Mouse (Mus musculus): ENCODE results near the gene Npepl1. TPM values are rescaled to one million over a fixed set of nuclear protein-coding genes. Genes with fewer than 3 reads are reported as not detected.

The Npepl1 gene
- polyA plus RNA-seq, 1 experiment from 2014 or later, result 69.9 TPM

- WGBS, result 78% methylated on average over 18 of the region's 18 CpGs
- H3K36me3 ChIP-seq, result peaks cover 37% of the 10 kb centered on the region
- no peaks in the 10 kb centered on the region for H3K9me3 ChIP-seq
- no peak overlapping the region for H3K4me3 ChIP-seq
- no peaks in the 10 kb centered on the region for H3K27me3 ChIP-seq
- H3K9ac ChIP-seq, result no peak overlapping the region
- peaks cover 31% of the 10 kb centered on the region for H3K4me1 ChIP-seq
- no peak overlapping the region for H3K4me2 ChIP-seq
- no peak for ATAC-seq (ENCODE audit: insufficient number of reproducible peaks, low FRiP score, low TSS enrichment, low read depth)
- H3K27ac ChIP-seq, result peak overlapping the region; percentile 27; the same call in 1 of the 2 replicates
Observed at GRCm38 (mm10) chr2:174112931-174113330, 2.8 kb downstream of the Npepl1 start.

- 79% methylated on average over 12 of the region's 12 CpGs for WGBS
- H3K4me2 ChIP-seq, result no peak overlapping the region
Observed at GRCm38 (mm10) chr2:174114148-174114864, 4.2 kb downstream of the Npepl1 start.

GRCm38 (mm10) chr2:174116929-174117328 is 6.8 kb downstream of the Npepl1 start:
- Histone ChIP-seq H3K4me1 (peaks cover 10% of the 10 kb centered on the region; the same call in 1 of the 2 replicates), H3K4me3 (no peak overlapping the region), H3K27me3 (no peaks in the 10 kb centered on the region), H3K4me2 (no peak overlapping the region), H3K27ac (no peak overlapping the region), H3K9me3 (no peaks in the 10 kb centered on the region), H3K9ac (no peak overlapping the region), H3K36me3 (peaks cover 73% of the 10 kb centered on the region)
- ATAC-seq (ENCODE audit: insufficient number of reproducible peaks, low FRiP score, low TSS enrichment, low read depth), result peak; percentile 36; the same call in 1 of the 2 replicates
- WGBS, result 61% methylated on average over 16 of the region's 16 CpGs

More at GRCm38 (mm10) chr2:174114148-174114864, 4.2 kb downstream of the Npepl1 start:
- peaks cover 31% of the 10 kb centered on the region for H3K4me1 ChIP-seq
- H3K4me3 ChIP-seq, result no peak overlapping the region
- H3K9me3 ChIP-seq, result no peaks in the 10 kb centered on the region
- no peak overlapping the region for H3K27ac ChIP-seq
- no peak for ATAC-seq (ENCODE audit: insufficient number of reproducible peaks, low FRiP score, low TSS enrichment, low read depth)
- H3K27me3 ChIP-seq, result no peaks in the 10 kb centered on the region
- H3K9ac ChIP-seq, result no peak overlapping the region
- peaks cover 47% of the 10 kb centered on the region for H3K36me3 ChIP-seq

- no peaks in the 10 kb centered on the region for H3K9me3 ChIP-seq
- H3K4me3 ChIP-seq, result no peak overlapping the region
- no peak overlapping the region for H3K9ac ChIP-seq
- no peak for ATAC-seq (ENCODE audit: insufficient number of reproducible peaks, low FRiP score, low TSS enrichment, low read depth)
- no peaks in the 10 kb centered on the region for H3K27me3 ChIP-seq
- no peak overlapping the region for H3K27ac ChIP-seq
- H3K4me1 ChIP-seq, result peaks cover 6% of the 10 kb centered on the region; the same call in 1 of the 2 replicates
- 67% methylated on average over 11 of the region's 11 CpGs for WGBS
- no peak overlapping the region for H3K4me2 ChIP-seq
- peaks cover 79% of the 10 kb centered on the region for H3K36me3 ChIP-seq
Observed at GRCm38 (mm10) chr2:174118141-174118540, 8.0 kb downstream of the Npepl1 start.

- Histone ChIP-seq H3K36me3 (peaks cover 84% of the 10 kb centered on the region), H3K4me2 (no peak overlapping the region), H3K4me3 (no peak overlapping the region), H3K27ac (no peak overlapping the region), H3K9me3 (no peaks in the 10 kb centered on the region), H3K4me1 (peaks cover 4% of the 10 kb centered on the region; the same call in 1 of the 2 replicates), H3K9ac (no peak overlapping the region), H3K27me3 (no peaks in the 10 kb centered on the region)
- 91% methylated on average over 11 of the region's 11 CpGs for WGBS
- ATAC-seq (ENCODE audit: insufficient number of reproducible peaks, low FRiP score, low TSS enrichment, low read depth), result no peak
Observed at GRCm38 (mm10) chr2:174119259-174119658, 9.1 kb downstream of the Npepl1 start.

GRCm38 (mm10) chr2:174120631-174121030 is 10.5 kb downstream of the Npepl1 start:
- Histone ChIP-seq H3K9me3 (0 out of 2 replicates have a peak, but pooled peaks cover 7% of the 10 kb centered on the region), H3K27me3 (no peaks in the 10 kb centered on the region), H3K9ac (no peak overlapping the region), H3K27ac (no peak overlapping the region), H3K4me2 (no peak overlapping the region), H3K4me3 (no peak overlapping the region), H3K4me1 (no peaks in the 10 kb centered on the region), H3K36me3 (peaks cover 86% of the 10 kb centered on the region)
- ATAC-seq (ENCODE audit: insufficient number of reproducible peaks, low FRiP score, low TSS enrichment, low read depth), result no peak
- WGBS, result 92% methylated on average over 19 of the region's 19 CpGs

GRCm38 (mm10) chr2:174121411-174121947 is 11.3 kb downstream of the Npepl1 start:
- H3K4me1 ChIP-seq, result peaks cover 2% of the 10 kb centered on the region
- H3K36me3 ChIP-seq, result peaks cover 82% of the 10 kb centered on the region
- no peak overlapping the region for H3K4me3 ChIP-seq
- no peak overlapping the region for H3K4me2 ChIP-seq
- 0 out of 2 replicates have a peak, but pooled peaks cover 7% of the 10 kb centered on the region for H3K9me3 ChIP-seq
- no peak overlapping the region for H3K9ac ChIP-seq
- WGBS, result 84% methylated on average over 12 of the region's 12 CpGs
- no peak overlapping the region for H3K27ac ChIP-seq
- ATAC-seq (ENCODE audit: insufficient number of reproducible peaks, low FRiP score, low TSS enrichment, low read depth), result no peak
- no peaks in the 10 kb centered on the region for H3K27me3 ChIP-seq

GRCm38 (mm10) chr2:174122331-174122730 is 12.2 kb downstream of the Npepl1 start:
- H3K9ac ChIP-seq, result no peak overlapping the region
- 92% methylated on average over 2 of the region's 2 CpGs for WGBS
- H3K36me3 ChIP-seq, result peaks cover 75% of the 10 kb centered on the region
- no peak overlapping the region for H3K4me3 ChIP-seq
- peaks cover 11% of the 10 kb centered on the region for H3K4me1 ChIP-seq
- H3K9me3 ChIP-seq, result 0 out of 2 replicates have a peak, but pooled peaks cover 7% of the 10 kb centered on the region
- H3K27ac ChIP-seq, result no peak overlapping the region
- no peak overlapping the region for H3K4me2 ChIP-seq
- no peak for ATAC-seq (ENCODE audit: insufficient number of reproducible peaks, low FRiP score, low TSS enrichment, low read depth)
- no peaks in the 10 kb centered on the region for H3K27me3 ChIP-seq

GRCm38 (mm10) chr2:174123731-174124130 is 13.6 kb downstream of the Npepl1 start:
- Histone ChIP-seq H3K27me3 (no peaks in the 10 kb centered on the region), H3K4me2 (no peak overlapping the region), H3K9me3 (0 out of 2 replicates have a peak, but pooled peaks cover 7% of the 10 kb centered on the region), H3K4me1 (peaks cover 13% of the 10 kb centered on the region), H3K4me3 (no peak overlapping the region), H3K9ac (no peak overlapping the region), H3K27ac (no peak overlapping the region), H3K36me3 (peaks cover 66% of the 10 kb centered on the region)
- ATAC-seq (ENCODE audit: insufficient number of reproducible peaks, low FRiP score, low TSS enrichment, low read depth), result no peak
- WGBS, result 91% methylated on average over 3 of the region's 3 CpGs

GRCm38 (mm10) chr2:174126522-174127375 is 16.6 kb downstream of the Npepl1 start:
- Histone ChIP-seq H3K4me3 (no peak overlapping the region), H3K4me2 (peak overlapping the region; percentile 31), H3K27me3 (no peaks in the 10 kb centered on the region), H3K27ac (peak overlapping the region; percentile 29; the same call in 1 of the 2 replicates), H3K4me1 (peaks cover 13% of the 10 kb centered on the region), H3K36me3 (peaks cover 36% of the 10 kb centered on the region), H3K9me3 (0 out of 2 replicates have a peak, but pooled peaks cover 7% of the 10 kb centered on the region), H3K9ac (no peak overlapping the region)
- 10% methylated on average over 19 of the region's 21 CpGs for WGBS
- ATAC-seq (ENCODE audit: insufficient number of reproducible peaks, low FRiP score, low TSS enrichment, low read depth), result peak; percentile 49; the same call in 1 of the 2 replicates

GRCm38 (mm10) chr2:174127376-174127713 is 17.2 kb downstream of the Npepl1 start:
- Histone ChIP-seq H3K27me3 (no peaks in the 10 kb centered on the region), H3K4me2 (peak overlapping the region; percentile 31), H3K4me1 (peaks cover 13% of the 10 kb centered on the region), H3K27ac (no peak overlapping the region), H3K9me3 (0 out of 2 replicates have a peak, but pooled peaks cover 7% of the 10 kb centered on the region), H3K4me3 (no peak overlapping the region), H3K36me3 (peaks cover 30% of the 10 kb centered on the region), H3K9ac (no peak overlapping the region)
- 32% methylated on average over 6 of the region's 6 CpGs for WGBS
- ATAC-seq (ENCODE audit: insufficient number of reproducible peaks, low FRiP score, low TSS enrichment, low read depth), result no peak
